Mouse (Mus musculus) olfactory bulb, adult 2 months (tissue): ENCODE measurements at regions not wholly inside any gene's neighbourhood (a gene's known extent, or its start where the extent isn't known, plus 50 kb on each side); places are given as distances from the start of the nearest gene placed in this dataset.

ENCODE experiments used
- CTCF ChIP-seq: fragments of 200-500 bp; IDR thresholded peaks from 2 replicates; pipeline ENCODE4 v1.5.1; 2012; ENCODE audit warnings: low read depth, mild to moderate bottlenecking, low read length, moderate library complexity; ENCODE audit not compliant: insufficient read depth
- POLR2A ChIP-seq: fragments of 200-500 bp; IDR thresholded peaks from 2 replicates; pipeline ENCODE4 v1.6.1; 2012; ENCODE audit warnings: mild to moderate bottlenecking, low read depth, low read length, moderate library complexity; ENCODE audit not compliant: insufficient read depth

- no peak for TF ChIP-seq POLR2A
- TF ChIP-seq CTCF: no peak
Measured at GRCm38 (mm10) chr1:159150351-159150750, 81.8 kb upstream of the Cop1 start.
